Mouse (Mus musculus): ENCODE measurements around the gene Cad. TPM values are rescaled to one million over a fixed set of nuclear protein-coding genes. Genes with fewer than 3 reads are reported as not detected.
"Not testable (repeated sequence)": the region's sequence is repeated elsewhere in the genome, so short reads cannot be mapped to it uniquely, and the experiment has no call there.

The Cad gene
- 30.0 and 33.7 TPM in 2 replicates for polyA plus RNA-seq (2015; fragmentation: Nextera tagmentation; extraction: Ambion mirVana)

- H3K4me1 ChIP-seq, result peaks cover 15% of the 10 kb centered on the region
- WGBS, result under 1% methylated on average over 60 of the region's 64 CpGs
Measured at GRCm38 (mm10) chr5:31054261-31055215, at the start of gene Cad. Gene Cad, plus strand, starts transcription at chr5:31054780.

GRCm38 (mm10) chr5:31012737-31013136 is 41.8 kb upstream of the Cad start:
- Histone ChIP-seq H3K4me2 (replicated peaks) (no peak overlapping the region), H3K27ac (no peak overlapping the region), H3K27me3 (no peaks in the 10 kb centered on the region), H3K9me3 (no peaks in the 10 kb centered on the region), H3K36me3 (no peaks in the 10 kb centered on the region), H3K4me1 (no peaks in the 10 kb centered on the region), H3K4me3 (no peak overlapping the region), H3K9ac (no peak overlapping the region)
- no peak for ATAC-seq (ENCODE audit: low FRiP score, low read depth)
- WGBS, result 68% methylated on average over 3 of the region's 3 CpGs

More at GRCm38 (mm10) chr5:31054261-31055215, at the start of gene Cad:
- peaks cover 42% of the 10 kb centered on the region for H3K36me3 ChIP-seq
- no peaks in the 10 kb centered on the region for H3K9me3 ChIP-seq
- no peaks in the 10 kb centered on the region for H3K27me3 ChIP-seq
- ATAC-seq (ENCODE audit: low FRiP score, low read depth), result peak; percentile 97
- H3K27ac ChIP-seq, result peak within 1 kb of the TSS; percentile 81
- peak within 1 kb of the TSS; percentile 86 for H3K4me2 ChIP-seq (replicated peaks)
- H3K9ac ChIP-seq, result peak within 1 kb of the TSS; percentile 87
- H3K4me3 ChIP-seq, result peak within 1 kb of the TSS; percentile 72

- 60% methylated on average over 2 of the region's 2 CpGs for WGBS
- H3K4me2 ChIP-seq (replicated peaks), result no peak overlapping the region
- H3K9me3 ChIP-seq, result no peaks in the 10 kb centered on the region
- H3K27ac ChIP-seq, result no peak overlapping the region
- no peak overlapping the region for H3K4me3 ChIP-seq
- ATAC-seq (ENCODE audit: low FRiP score, low read depth), result no peak
- H3K36me3 ChIP-seq, result no peaks in the 10 kb centered on the region
- no peak overlapping the region for H3K9ac ChIP-seq
- H3K27me3 ChIP-seq, result no peaks in the 10 kb centered on the region
- H3K4me1 ChIP-seq, result no peaks in the 10 kb centered on the region
Measured at GRCm38 (mm10) chr5:31015913-31016312, 38.7 kb upstream of the Cad start.

- H3K4me1 ChIP-seq; H3K27me3 ChIP-seq; ATAC-seq (ENCODE audit: low FRiP score, low read depth); H3K4me2 ChIP-seq (replicated peaks); H3K36me3 ChIP-seq; H3K27ac ChIP-seq; H3K9ac ChIP-seq; H3K4me3 ChIP-seq; H3K9me3 ChIP-seq: not testable (repeated sequence)
- 83% methylated on average over 5 of the region's 5 CpGs for WGBS
Measured at GRCm38 (mm10) chr5:31021790-31022189, 32.8 kb upstream of the Cad start.

- Histone ChIP-seq H3K9ac (no peak overlapping the region), H3K4me2 (replicated peaks) (no peak overlapping the region), H3K27ac (no peak overlapping the region), H3K27me3 (no peaks in the 10 kb centered on the region), H3K4me3 (no peak overlapping the region), H3K9me3 (no peaks in the 10 kb centered on the region), H3K4me1 (no peaks in the 10 kb centered on the region), H3K36me3 (no peaks in the 10 kb centered on the region)
- WGBS, result 49% methylated on average over 1 of the region's 1 CpGs
- ATAC-seq (ENCODE audit: low FRiP score, low read depth), result no peak
Measured at GRCm38 (mm10) chr5:31022690-31023089, 31.9 kb upstream of the Cad start.

- no peak overlapping the region for H3K27ac ChIP-seq
- WGBS, result 15% methylated on average over 4 of the region's 4 CpGs
- H3K4me3 ChIP-seq, result no peak overlapping the region
- no peaks in the 10 kb centered on the region for H3K27me3 ChIP-seq
- H3K4me1 ChIP-seq, result no peaks in the 10 kb centered on the region
- peak; percentile 81 for ATAC-seq (ENCODE audit: low FRiP score, low read depth)
- H3K9me3 ChIP-seq, result no peaks in the 10 kb centered on the region
- no peak overlapping the region for H3K4me2 ChIP-seq (replicated peaks)
- no peak overlapping the region for H3K9ac ChIP-seq
- H3K36me3 ChIP-seq, result no peaks in the 10 kb centered on the region
Measured at GRCm38 (mm10) chr5:31023254-31023653, 31.3 kb upstream of the Cad start.

- no peak overlapping the region for H3K27ac ChIP-seq
- no peaks in the 10 kb centered on the region for H3K36me3 ChIP-seq
- H3K4me3 ChIP-seq, result no peak overlapping the region
- H3K4me2 ChIP-seq (replicated peaks), result no peak overlapping the region
- H3K9ac ChIP-seq, result no peak overlapping the region
- ATAC-seq (ENCODE audit: low FRiP score, low read depth), result no peak
- no peaks in the 10 kb centered on the region for H3K27me3 ChIP-seq
- no peaks in the 10 kb centered on the region for H3K4me1 ChIP-seq
- no peaks in the 10 kb centered on the region for H3K9me3 ChIP-seq
Measured at GRCm38 (mm10) chr5:31024641-31025040, 29.9 kb upstream of the Cad start.

- Histone ChIP-seq H3K36me3 (no peaks in the 10 kb centered on the region), H3K27me3 (0 out of 2 replicates have a peak, but pooled peaks cover 2% of the 10 kb centered on the region), H3K9me3 (no peaks in the 10 kb centered on the region), H3K27ac (no peak overlapping the region), H3K4me1 (no peaks in the 10 kb centered on the region), H3K4me2 (replicated peaks) (no peak overlapping the region), H3K4me3 (no peak overlapping the region), H3K9ac (no peak overlapping the region)
- no peak for ATAC-seq (ENCODE audit: low FRiP score, low read depth)
- WGBS, result 54% methylated on average over 4 of the region's 4 CpGs
Measured at GRCm38 (mm10) chr5:31030926-31031325, 23.7 kb upstream of the Cad start.

DNA sequence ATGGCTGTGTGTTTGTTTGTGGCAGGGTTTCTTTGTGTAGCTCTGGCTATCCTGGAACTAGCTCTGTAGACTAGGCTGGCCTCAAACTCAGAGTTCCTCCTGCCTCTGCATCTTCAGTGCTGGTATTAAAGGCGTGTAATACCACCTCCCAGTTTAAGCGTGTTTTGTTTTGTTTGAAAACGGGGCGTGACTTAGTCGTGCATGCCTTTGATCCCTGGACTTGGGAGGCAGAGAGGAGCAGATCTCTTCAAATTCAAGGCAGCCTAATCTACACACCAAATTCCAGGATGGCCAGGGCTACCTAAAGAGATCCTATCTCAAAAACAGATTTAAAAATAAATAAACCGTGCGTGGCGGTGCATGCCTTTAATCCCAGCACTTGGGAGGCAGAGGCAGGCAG is 23.1 kb upstream of the Cad start:
- 85% methylated on average over 8 of the region's 8 CpGs for WGBS
- H3K4me3 ChIP-seq, result no peak overlapping the region
- H3K4me1 ChIP-seq, result no peaks in the 10 kb centered on the region
- H3K9me3 ChIP-seq, result no peaks in the 10 kb centered on the region
- H3K27me3 ChIP-seq, result 0 out of 2 replicates have a peak, but pooled peaks cover 2% of the 10 kb centered on the region
- no peak for ATAC-seq (ENCODE audit: low FRiP score, low read depth)
- H3K36me3 ChIP-seq, result peaks cover 4% of the 10 kb centered on the region; the same call in 1 of the 2 replicates
- H3K27ac ChIP-seq, result no peak overlapping the region
- H3K9ac ChIP-seq, result no peak overlapping the region
- H3K4me2 ChIP-seq (replicated peaks), result no peak overlapping the region

DNA sequence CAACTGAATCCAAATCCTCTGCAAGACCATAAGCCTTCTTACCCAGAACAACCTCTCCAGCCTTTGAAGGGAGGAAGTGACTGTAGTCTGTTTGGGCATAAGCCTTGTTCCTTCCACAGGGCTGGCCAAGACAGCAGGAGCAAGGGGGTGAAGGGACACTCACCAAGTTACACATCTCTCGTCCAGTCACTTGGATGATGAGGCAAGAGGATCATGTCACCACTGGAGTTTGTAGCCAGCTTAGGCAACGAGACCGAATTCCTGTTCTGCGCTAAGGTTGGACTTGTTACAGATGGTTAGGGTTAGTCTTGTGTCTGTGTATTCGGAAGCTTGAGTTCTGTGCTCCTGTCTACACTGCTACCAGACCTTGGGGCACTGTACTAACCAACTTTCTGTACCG is 19.9 kb upstream of the Cad start:
- H3K9ac ChIP-seq, result no peak overlapping the region
- ATAC-seq (ENCODE audit: low FRiP score, low read depth), result no peak
- H3K27ac ChIP-seq, result no peak overlapping the region
- 80% methylated on average over 6 of the region's 6 CpGs for WGBS
- no peaks in the 10 kb centered on the region for H3K9me3 ChIP-seq
- no peaks in the 10 kb centered on the region for H3K4me1 ChIP-seq
- H3K36me3 ChIP-seq, result peaks cover 33% of the 10 kb centered on the region
- H3K4me3 ChIP-seq, result no peak overlapping the region
- H3K27me3 ChIP-seq, result 0 out of 2 replicates have a peak, but pooled peaks cover 2% of the 10 kb centered on the region
- H3K4me2 ChIP-seq (replicated peaks), result no peak overlapping the region

GRCm38 (mm10) chr5:31036556-31036955 is 18.0 kb upstream of the Cad start:
- not testable (repeated sequence) for H3K4me3 ChIP-seq; H3K4me1 ChIP-seq; ATAC-seq (ENCODE audit: low FRiP score, low read depth); H3K4me2 ChIP-seq (replicated peaks); H3K9me3 ChIP-seq; H3K27me3 ChIP-seq; H3K27ac ChIP-seq; H3K9ac ChIP-seq
- 83% methylated on average over 11 of the region's 11 CpGs for WGBS
- peaks cover 47% of the 10 kb centered on the region for H3K36me3 ChIP-seq

DNA sequence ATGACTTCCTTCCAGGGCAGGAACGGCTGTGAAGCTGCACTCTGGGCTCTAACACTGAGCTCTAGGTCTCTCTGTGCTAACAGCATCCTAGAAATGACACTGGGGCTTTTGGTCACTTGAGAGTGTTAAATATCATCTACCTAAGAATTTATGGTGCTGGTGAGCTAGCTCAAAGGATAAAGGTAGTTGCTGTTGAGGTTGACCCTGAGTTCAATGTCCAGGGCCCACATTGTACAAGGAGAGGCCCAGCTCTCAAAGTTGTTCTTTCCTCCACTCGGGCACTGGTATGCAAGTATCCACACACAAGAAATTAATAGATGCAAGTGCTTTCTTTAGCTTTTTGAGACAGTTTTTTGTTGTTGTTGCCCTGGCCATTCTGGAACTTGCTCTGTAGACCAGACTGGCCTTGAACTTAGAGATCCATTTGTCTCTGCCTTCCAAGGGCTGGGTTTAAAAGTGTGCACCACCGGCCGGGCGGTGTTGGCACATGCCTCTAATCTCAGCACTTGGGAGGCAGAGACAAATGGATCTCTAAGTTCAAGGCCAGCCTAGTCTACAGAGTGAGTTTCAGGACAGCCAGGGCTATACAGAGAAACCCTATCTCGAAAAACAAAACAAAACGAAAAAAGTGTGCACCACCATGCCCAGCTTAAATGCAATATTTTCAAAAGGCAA is 16.3 kb upstream of the Cad start:
- no peak overlapping the region for H3K4me2 ChIP-seq (replicated peaks)
- no peaks in the 10 kb centered on the region for H3K9me3 ChIP-seq
- no peak for ATAC-seq (ENCODE audit: low FRiP score, low read depth)
- H3K27ac ChIP-seq, result no peak overlapping the region
- H3K27me3 ChIP-seq, result no peaks in the 10 kb centered on the region
- H3K9ac ChIP-seq, result no peak overlapping the region
- WGBS, result 90% methylated on average over 7 of the region's 7 CpGs
- no peaks in the 10 kb centered on the region for H3K4me1 ChIP-seq
- peaks cover 62% of the 10 kb centered on the region for H3K36me3 ChIP-seq
- no peak overlapping the region for H3K4me3 ChIP-seq

All from limb, embryonic 13.5 days (tissue).